Mouse (Mus musculus): ENCODE results near the gene Kcnk16.

Kcnk16 gene

DNA sequence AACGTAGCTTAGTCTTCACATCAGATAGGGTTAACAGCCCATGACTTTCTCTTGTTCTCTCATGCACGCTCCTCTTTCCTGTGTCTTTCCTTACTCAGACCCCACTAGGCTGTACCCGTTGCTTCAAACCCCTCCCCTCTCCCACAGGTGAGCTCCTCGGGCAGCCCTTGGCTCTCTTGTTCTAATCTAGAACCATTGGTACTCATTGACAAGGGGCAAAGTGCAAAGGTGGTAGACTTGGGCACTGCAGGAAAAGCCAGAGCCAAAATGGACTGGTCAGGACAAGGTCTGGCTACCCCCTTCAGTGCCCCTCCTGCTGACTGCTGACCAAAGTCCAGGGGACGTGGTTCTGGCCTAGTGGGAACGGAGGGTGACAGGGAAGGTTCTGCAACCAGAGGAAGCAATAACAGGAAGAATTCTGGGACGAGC is 38.9 kb downstream of the Kcnk16 start:
- DNase-seq (ENCODE audit: low spot score), result no peak

DNA sequence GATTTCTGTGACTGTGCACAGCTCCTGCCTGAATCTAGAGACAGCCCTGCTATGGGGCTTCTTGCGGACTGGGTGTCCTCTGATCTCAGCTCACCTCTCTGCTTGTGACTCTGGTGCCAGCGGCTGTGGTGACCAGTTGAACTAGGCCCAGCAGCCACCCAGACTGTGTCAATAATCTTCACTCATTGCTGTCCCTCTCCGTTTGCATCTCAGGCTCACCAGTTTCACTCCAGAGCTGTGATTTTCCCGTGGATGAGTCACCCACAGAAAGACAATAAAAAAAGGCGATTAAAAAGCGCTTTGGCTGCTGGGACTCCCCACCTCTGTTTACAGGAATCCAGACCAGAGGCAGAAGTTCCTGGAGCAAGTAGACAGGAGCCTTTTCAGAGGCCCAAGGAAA is 39.6 kb downstream of the Kcnk16 start:
- no peak for DNase-seq (ENCODE audit: low spot score)

GRCm38 (mm10) chr14:20228336-20228735 is 40.7 kb downstream of the Kcnk16 start:
- DNase-seq (ENCODE audit: low spot score), result no peak

DNA sequence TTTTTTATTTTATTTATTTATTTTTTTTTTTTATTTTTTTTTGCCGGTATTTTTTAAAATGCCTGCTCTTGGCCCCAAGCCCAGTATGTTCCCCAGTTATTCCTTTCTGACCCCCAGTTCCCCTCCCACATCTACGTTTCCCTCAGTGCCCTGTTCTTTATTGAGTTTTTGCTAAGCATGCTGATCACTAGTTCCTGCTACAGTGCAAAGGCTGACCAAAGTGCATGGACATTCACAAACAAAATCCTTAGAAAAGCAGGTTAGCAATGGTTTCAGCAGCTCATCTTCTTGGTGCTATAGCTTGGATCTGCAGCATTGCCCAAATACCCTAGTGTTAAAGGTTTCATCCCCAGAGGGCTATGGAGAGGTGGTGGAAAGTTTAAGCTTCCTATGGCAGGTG is 42.0 kb downstream of the Kcnk16 start:
- no peak for DNase-seq (ENCODE audit: low spot score)

DNA sequence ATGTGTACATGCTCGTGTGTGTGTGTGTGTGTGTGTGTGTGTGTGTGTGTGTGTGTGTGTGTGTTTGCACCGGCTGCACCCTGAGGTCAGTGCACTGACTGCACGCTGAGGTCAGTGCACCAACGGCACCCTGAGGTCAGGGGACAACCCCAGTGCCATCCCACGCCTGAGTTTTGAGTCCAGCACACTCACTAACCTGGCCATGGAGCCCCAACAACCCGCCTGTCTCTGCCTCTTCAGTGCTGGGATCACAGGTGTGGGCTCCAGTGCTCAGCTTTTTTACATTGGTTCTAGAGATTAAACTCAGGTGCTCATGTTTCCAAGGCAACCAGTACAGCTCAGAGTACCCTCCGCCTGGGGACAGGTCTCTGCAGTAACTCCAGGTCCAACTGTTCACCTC is 42.5 kb downstream of the Kcnk16 start:
- DNase-seq (ENCODE audit: low spot score), result no peak

DNA sequence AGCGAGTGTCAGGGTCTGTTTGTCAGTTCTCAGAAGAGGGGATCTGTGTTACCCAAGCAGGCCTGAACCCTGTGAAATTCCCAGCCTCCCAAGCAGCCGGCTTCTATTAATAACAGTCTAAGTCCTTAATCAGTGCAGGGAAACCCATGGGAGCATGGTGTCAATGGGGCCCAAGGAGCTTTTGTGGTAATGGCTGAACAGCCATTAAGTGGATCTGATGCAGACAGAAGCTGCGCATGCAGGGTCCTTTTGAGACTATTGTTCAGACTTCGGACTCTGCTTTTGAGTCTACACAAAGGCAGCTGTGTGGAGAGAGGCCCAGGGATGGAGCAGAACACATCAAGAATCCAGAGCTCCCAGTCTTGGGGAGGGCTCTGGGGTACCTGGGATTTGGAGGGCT is 43.5 kb downstream of the Kcnk16 start:
- no peak for DNase-seq (ENCODE audit: low spot score)

GRCm38 (mm10) chr14:20224576-20225218 is 44.3 kb downstream of the Kcnk16 start:
- no peak for DNase-seq (ENCODE audit: low spot score)

DNA sequence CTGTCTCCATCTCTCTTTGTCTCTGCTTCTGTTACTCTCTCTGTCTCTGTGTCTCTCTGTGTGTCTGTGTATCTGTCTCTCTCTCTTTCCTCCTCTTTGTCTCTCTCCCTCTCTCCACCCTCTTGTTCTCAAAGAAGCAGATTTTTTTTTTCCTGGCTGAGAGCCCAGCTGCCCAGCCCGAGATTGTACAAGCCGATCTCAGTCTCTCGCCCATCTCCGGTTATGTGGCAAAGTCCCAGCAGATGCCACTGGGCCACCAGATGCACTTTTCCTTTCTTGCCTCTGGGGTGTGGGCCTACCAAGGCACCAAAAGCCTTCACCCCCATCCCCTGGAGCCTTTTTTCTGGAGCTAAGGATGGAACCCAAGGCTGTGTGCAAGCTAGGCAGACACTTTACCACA is 44.8 kb downstream of the Kcnk16 start:
- no peak for DNase-seq (ENCODE audit: low spot score)

DNA sequence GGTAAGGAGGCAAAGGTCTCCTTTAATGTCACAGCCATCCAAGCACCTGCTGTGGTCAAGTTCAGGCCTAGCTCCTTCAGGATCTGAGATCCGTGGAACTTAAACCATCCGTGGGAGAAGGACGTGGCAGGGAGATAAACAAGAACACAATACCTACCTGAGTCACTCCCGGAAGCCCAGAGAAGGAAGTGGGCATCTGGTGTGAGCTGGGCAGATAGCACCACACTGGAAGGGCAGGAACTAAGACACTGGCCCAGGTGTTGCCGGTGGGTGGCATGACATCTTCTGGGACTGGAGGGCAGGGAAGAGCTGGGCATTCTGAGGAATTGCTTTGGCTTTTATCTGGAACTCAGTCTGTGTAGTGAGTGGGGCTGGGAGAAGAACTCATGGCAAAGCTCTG is 45.7 kb downstream of the Kcnk16 start:
- no peak for DNase-seq (ENCODE audit: low spot score)

- DNase-seq (ENCODE audit: low spot score), result no peak
Observed at GRCm38 (mm10) chr14:20221083-20221482, 47.9 kb downstream of the Kcnk16 start.

DNA sequence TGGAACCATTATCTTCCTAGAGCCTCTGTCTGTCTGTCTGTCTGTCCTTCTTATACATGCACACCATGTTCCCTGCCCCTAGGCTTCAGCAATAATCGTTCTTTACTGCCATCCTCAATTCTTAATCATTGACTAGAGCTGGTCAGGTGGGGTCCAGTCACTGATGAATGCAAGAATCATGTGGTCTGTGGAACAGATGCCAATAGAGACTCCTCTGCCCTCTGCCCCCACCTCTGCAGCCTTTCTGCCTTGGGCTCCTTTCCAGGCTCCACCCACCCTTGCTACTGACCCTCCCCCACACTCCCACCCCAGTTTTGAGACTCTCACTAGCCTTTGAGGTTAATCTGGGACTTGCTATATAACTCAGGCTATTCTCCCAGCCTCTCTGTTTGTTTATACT is 49.1 kb downstream of the Kcnk16 start:
- no peak for DNase-seq (ENCODE audit: low spot score)

GRCm38 (mm10) chr14:20217299-20217864 is 51.6 kb downstream of the Kcnk16 start:
- no peak for DNase-seq (ENCODE audit: low spot score)

- DNase-seq (ENCODE audit: low spot score), result no peak
Observed at GRCm38 (mm10) chr14:20216561-20217298, 52.3 kb downstream of the Kcnk16 start.

DNA sequence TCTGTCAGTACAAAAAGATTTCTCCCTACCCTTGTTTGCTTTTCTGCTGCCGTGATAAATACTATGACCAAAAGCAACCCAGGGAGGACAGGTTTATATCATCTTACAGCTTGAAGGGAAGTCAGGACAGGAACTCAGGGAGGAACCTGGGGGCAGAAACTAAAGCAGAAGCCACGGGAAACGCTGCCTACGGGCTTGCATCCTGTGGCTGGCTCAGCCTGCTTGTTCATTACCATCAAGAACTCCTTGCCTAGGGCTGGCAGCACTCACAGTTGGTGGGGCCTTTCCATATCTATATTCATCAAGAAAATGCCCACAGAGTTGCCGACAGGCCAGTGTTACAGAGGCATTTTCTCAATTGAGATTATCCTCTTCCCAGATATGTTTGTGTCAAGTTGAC is 53.2 kb downstream of the Kcnk16 start:
- DNase-seq (ENCODE audit: low spot score), result no peak

- no peak for DNase-seq (ENCODE audit: low spot score)
Observed at GRCm38 (mm10) chr14:20214125-20214524, 54.9 kb downstream of the Kcnk16 start.

DNA sequence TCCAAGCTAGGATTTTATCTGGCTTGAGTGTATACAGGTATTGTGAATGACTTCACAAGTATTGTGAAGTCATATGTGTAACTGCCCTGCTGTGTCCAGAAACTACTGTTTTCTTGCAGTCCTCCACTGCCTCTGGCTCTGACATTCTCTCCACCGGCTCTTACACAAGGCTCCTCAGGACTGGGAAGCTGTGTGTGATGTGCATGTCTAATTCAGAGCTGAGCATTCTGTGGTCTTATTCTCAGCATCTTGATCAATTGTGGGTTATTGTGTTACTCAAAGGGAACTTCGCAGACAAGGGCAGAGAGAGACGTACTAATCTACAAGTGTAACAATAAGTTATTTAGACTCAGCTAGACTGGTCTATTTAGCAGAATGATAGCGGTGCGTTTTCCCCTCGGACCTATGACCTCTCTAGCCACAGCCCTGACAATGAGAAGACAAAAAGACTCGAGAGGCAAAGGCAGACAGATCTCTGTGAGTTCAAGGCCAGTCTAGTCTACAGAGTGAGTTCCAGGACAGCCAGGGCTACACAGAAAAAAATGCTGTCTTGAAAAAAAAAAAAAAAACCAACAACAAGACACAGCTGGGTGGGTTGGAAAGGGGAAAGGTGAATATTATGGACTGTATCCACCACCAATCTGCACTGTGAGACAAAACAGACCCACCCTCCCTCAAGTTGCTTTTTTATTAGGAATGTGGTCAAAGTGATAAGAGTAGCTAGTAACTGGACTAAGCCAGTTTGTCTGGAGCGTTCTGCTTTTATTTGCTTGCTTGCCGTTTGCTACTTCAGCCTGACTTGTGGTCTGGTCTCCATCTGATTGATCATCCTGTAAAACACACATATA is 57.0 kb downstream of the Kcnk16 start:
- DNase-seq (ENCODE audit: low spot score), result no peak

Measured in layer of hippocampus, adult 11-12 months (tissue).